Mouse (Mus musculus): Measurements from ENCODE around the gene Tspear. TPM values are rescaled to one million over a fixed set of nuclear protein-coding genes. Genes with fewer than 3 reads are reported as not detected.
"Not testable (repeated sequence)": the region's sequence is repeated elsewhere in the genome, so short reads cannot be mapped to it uniquely, and the experiment has no call there.

Tspear gene
- polyA plus RNA-seq, 1 experiment, result 0.55 TPM

- Histone ChIP-seq H3K4me3 (ENCODE audit: extremely low read depth, insufficient read depth, insufficient read length) (no peak overlapping the region), H3K4me1 (ENCODE audit: control insufficient read depth, insufficient read depth, insufficient read length) (no peaks in the 10 kb centered on the region), H3K36me3 (ENCODE audit: control insufficient read depth, insufficient read depth, low read length) (no peaks in the 10 kb centered on the region), H3K27ac (ENCODE audit: insufficient read depth, low read length) (no peak overlapping the region), H3K27me3 (ENCODE audit: control insufficient read depth, insufficient read depth, low read length) (no peaks in the 10 kb centered on the region)
- TF ChIP-seq POLR2A (IDR thresholded peaks at IDR 0.05; ENCODE audit: low read depth, low read length), result no peak
- TF ChIP-seq CTCF (IDR thresholded peaks at IDR 0.05; ENCODE audit: extremely low read depth, insufficient read depth, insufficient read length, insufficient replicate concordance), result no peak
- DNase-seq (ENCODE audit: low read depth in 1 of 2, low spot score in 2 of 2), result no peak
Observed at GRCm38 (mm10) chr10:77753448-77753847, 67.1 kb downstream of the Tspear start.

GRCm38 (mm10) chr10:77759582-77759981 is 73.2 kb downstream of the Tspear start, which contains the start of gene Gm3233:
TSS of gene Gm3233 (minus strand) at chr10:77759682.
- no CpG with 5 or more reads among the region's 1 CpGs for WGBS
- not testable (repeated sequence) for H3K4me1 ChIP-seq (ENCODE audit: control insufficient read depth, insufficient read depth, insufficient read length); H3K27ac ChIP-seq (ENCODE audit: insufficient read depth, low read length); H3K27me3 ChIP-seq (ENCODE audit: control insufficient read depth, insufficient read depth, low read length); DNase-seq (ENCODE audit: low read depth in 1 of 2, low spot score in 2 of 2); H3K4me3 ChIP-seq (ENCODE audit: extremely low read depth, insufficient read depth, insufficient read length); H3K36me3 ChIP-seq (ENCODE audit: control insufficient read depth, insufficient read depth, low read length)

GRCm38 (mm10) chr10:77769727-77770126 is 83.4 kb downstream of the Tspear start:
- Histone ChIP-seq H3K4me1 (ENCODE audit: control insufficient read depth, insufficient read depth, insufficient read length) (no peaks in the 10 kb centered on the region), H3K4me3 (ENCODE audit: extremely low read depth, insufficient read depth, insufficient read length) (no peak overlapping the region), H3K27ac (ENCODE audit: insufficient read depth, low read length) (no peak overlapping the region), H3K36me3 (ENCODE audit: control insufficient read depth, insufficient read depth, low read length) (no peaks in the 10 kb centered on the region), H3K27me3 (ENCODE audit: control insufficient read depth, insufficient read depth, low read length) (no peaks in the 10 kb centered on the region)
- no peak for TF ChIP-seq CTCF (IDR thresholded peaks at IDR 0.05; ENCODE audit: extremely low read depth, insufficient read depth, insufficient read length, insufficient replicate concordance)
- TF ChIP-seq POLR2A (IDR thresholded peaks at IDR 0.05; ENCODE audit: low read depth, low read length), result no peak
- no peak for DNase-seq (ENCODE audit: low read depth in 1 of 2, low spot score in 2 of 2)
- 83% methylated on average over 1 of the region's 1 CpGs for WGBS

GRCm38 (mm10) chr10:77771225-77771624 is 84.9 kb downstream of the Tspear start, which contains the start of gene Gm3238:
TSS of gene Gm3238 (minus strand) at chr10:77771325.
- H3K27me3 ChIP-seq (ENCODE audit: control insufficient read depth, insufficient read depth, low read length); H3K27ac ChIP-seq (ENCODE audit: insufficient read depth, low read length); H3K4me3 ChIP-seq (ENCODE audit: extremely low read depth, insufficient read depth, insufficient read length); H3K4me1 ChIP-seq (ENCODE audit: control insufficient read depth, insufficient read depth, insufficient read length); H3K36me3 ChIP-seq (ENCODE audit: control insufficient read depth, insufficient read depth, low read length); DNase-seq (ENCODE audit: low read depth in 1 of 2, low spot score in 2 of 2): not testable (repeated sequence)
- WGBS, result 80% methylated on average over 1 of the region's 1 CpGs

GRCm38 (mm10) chr10:77772142-77772541 is 85.8 kb downstream of the Tspear start:
- not testable (repeated sequence) for H3K27ac ChIP-seq (ENCODE audit: insufficient read depth, low read length); H3K36me3 ChIP-seq (ENCODE audit: control insufficient read depth, insufficient read depth, low read length); H3K27me3 ChIP-seq (ENCODE audit: control insufficient read depth, insufficient read depth, low read length); H3K4me1 ChIP-seq (ENCODE audit: control insufficient read depth, insufficient read depth, insufficient read length); H3K4me3 ChIP-seq (ENCODE audit: extremely low read depth, insufficient read depth, insufficient read length); DNase-seq (ENCODE audit: low read depth in 1 of 2, low spot score in 2 of 2)
- WGBS, result 63% methylated on average over 3 of the region's 3 CpGs

GRCm38 (mm10) chr10:77776844-77777243 is 90.5 kb downstream of the Tspear start, which contains the start of gene Gm7138:
TSS of gene Gm7138 (minus strand) at chr10:77776944.
- not testable (repeated sequence) for H3K27me3 ChIP-seq (ENCODE audit: control insufficient read depth, insufficient read depth, low read length); H3K4me3 ChIP-seq (ENCODE audit: extremely low read depth, insufficient read depth, insufficient read length); H3K27ac ChIP-seq (ENCODE audit: insufficient read depth, low read length); H3K36me3 ChIP-seq (ENCODE audit: control insufficient read depth, insufficient read depth, low read length); H3K4me1 ChIP-seq (ENCODE audit: control insufficient read depth, insufficient read depth, insufficient read length); DNase-seq (ENCODE audit: low read depth in 1 of 2, low spot score in 2 of 2)
- 63% methylated on average over 1 of the region's 1 CpGs for WGBS

GRCm38 (mm10) chr10:77782442-77782841 is 96.1 kb downstream of the Tspear start, which contains the start of gene Gm3250:
TSS of gene Gm3250 (minus strand) at chr10:77782542.
- H3K36me3 ChIP-seq (ENCODE audit: control insufficient read depth, insufficient read depth, low read length); H3K27me3 ChIP-seq (ENCODE audit: control insufficient read depth, insufficient read depth, low read length); DNase-seq (ENCODE audit: low read depth in 1 of 2, low spot score in 2 of 2); H3K4me1 ChIP-seq (ENCODE audit: control insufficient read depth, insufficient read depth, insufficient read length); H3K27ac ChIP-seq (ENCODE audit: insufficient read depth, low read length); H3K4me3 ChIP-seq (ENCODE audit: extremely low read depth, insufficient read depth, insufficient read length): not testable (repeated sequence)
- 40% methylated on average over 1 of the region's 1 CpGs for WGBS

- not testable (repeated sequence) for H3K4me3 ChIP-seq (ENCODE audit: extremely low read depth, insufficient read depth, insufficient read length); H3K27ac ChIP-seq (ENCODE audit: insufficient read depth, low read length); DNase-seq (ENCODE audit: low read depth in 1 of 2, low spot score in 2 of 2); H3K4me1 ChIP-seq (ENCODE audit: control insufficient read depth, insufficient read depth, insufficient read length); H3K36me3 ChIP-seq (ENCODE audit: control insufficient read depth, insufficient read depth, low read length); H3K27me3 ChIP-seq (ENCODE audit: control insufficient read depth, insufficient read depth, low read length)
- 96% methylated on average over 2 of the region's 3 CpGs for WGBS
Observed at GRCm38 (mm10) chr10:77783396-77783795, 97.0 kb downstream of the Tspear start.

- 78% methylated on average over 1 of the region's 1 CpGs for WGBS
- not testable (repeated sequence) for DNase-seq (ENCODE audit: low read depth in 1 of 2, low spot score in 2 of 2); H3K27me3 ChIP-seq (ENCODE audit: control insufficient read depth, insufficient read depth, low read length)
Observed at GRCm38 (mm10) chr10:77787876-77788275, 101.5 kb downstream of the Tspear start, which contains the start of gene Gm7137. TSS of gene Gm7137 (minus strand) at chr10:77788200.

More at GRCm38 (mm10) chr10:77787876-77788275, 101.5 kb downstream of the Tspear start, which contains the start of gene Gm7137:
- not testable (repeated sequence) for H3K4me3 ChIP-seq (ENCODE audit: extremely low read depth, insufficient read depth, insufficient read length); H3K4me1 ChIP-seq (ENCODE audit: control insufficient read depth, insufficient read depth, insufficient read length); H3K36me3 ChIP-seq (ENCODE audit: control insufficient read depth, insufficient read depth, low read length); H3K27ac ChIP-seq (ENCODE audit: insufficient read depth, low read length)
